Comparison of ENCODE assay signal across 8 mouse cellular contexts in the genomic region with DNA sequence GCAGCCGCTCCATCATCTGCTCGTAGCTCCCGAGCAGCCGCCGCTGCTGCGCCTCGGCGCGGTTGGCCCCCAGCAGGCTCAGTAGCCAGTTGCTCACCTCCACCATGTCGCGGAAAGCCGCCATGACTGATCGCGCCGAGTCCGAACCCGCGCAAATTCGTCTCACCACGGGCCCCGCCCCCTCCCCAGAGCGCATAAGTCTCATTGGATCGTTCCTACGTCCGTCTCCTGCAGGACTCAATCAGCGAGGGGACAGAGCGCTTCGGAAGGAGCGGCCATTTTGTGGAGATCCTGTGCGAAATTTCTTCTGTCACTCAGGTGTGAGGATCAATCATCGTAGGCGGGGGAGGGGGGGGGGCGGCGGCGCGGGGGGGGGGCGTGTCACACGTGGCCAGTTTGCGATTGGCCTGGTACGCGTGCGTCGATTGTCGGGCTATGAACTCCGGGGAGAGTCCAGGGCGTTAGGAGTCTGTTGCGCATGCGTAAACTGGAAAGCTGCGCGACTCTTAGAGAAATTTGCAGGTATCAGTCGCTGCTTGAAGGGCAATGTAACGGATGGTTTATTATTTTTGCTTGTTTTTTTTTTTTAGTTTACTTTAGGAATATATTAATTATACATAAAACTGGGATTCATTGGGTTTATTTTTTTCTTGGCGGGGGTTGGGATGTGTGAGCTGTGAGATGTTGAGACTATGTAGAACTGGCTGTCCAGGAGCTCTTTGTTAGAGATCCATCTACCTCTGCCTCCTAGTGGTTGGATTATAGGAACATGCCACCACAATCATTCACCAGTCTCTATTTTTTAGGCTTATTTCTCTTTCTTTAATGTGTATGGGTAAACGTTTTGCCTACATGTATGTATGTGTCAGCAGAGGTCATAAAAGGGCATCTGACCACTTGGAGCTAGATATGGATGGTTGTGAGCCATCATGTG. TPM values are rescaled to one million over a fixed set of nuclear protein-coding genes. Genes with fewer than 3 reads are reported as not detected.
A peak's percentile ranks its signal among the peaks of the same experiment; 100 is the strongest.
DNase-seq lines count a peak whose midpoint lies in the region; ATAC-seq and TF ChIP-seq lines count a peak whose summit lies in the region.

Spc24 (minus strand) TSS at position 149 of the 934 bp plus-strand sequence.

- H3K4me3 ChIP-seq in hindbrain, embryonic 13.5 days: peak within 1 kb of the TSS; percentile 70

- CTCF ChIA-PET in Patski (lab: Charles Lee): interaction anchor here (0.7 to 2.6 kb wide), 17 partner anchors 8 to 194 kb away, joined by 3 to 13 read pairs (median 4); partner anchors contain the start of gene Kank2

- TF ChIP-seq CTCF in Patski (IDR thresholded peaks at IDR 0.05): no peak

- peak within 1 kb of the TSS; percentile 68 for H3K9ac ChIP-seq in hindbrain, embryonic 13.5 days

- peak within 1 kb of the TSS; percentile 83 for H3K27ac ChIP-seq in hindbrain, embryonic 13.5 days

- H3K27me3 ChIP-seq in Patski: no peaks in the 10 kb centered on the region
- no peaks in the 10 kb centered on the region for H3K27me3 ChIP-seq in hindbrain, embryonic 13.5 days

- POLR2A ChIA-PET in Patski (lab: Charles Lee): interaction anchor here (0.9 to 1.3 kb wide), 3 partner anchors 9 to 35 kb away, joined by 3 to 4 read pairs (median 3); no protein-coding TSS in a partner anchor

- peak; percentile 84 for ATAC-seq in Patski
- ATAC-seq in hindbrain, embryonic 13.5 days (ENCODE audit: low FRiP score): peak; percentile 98

- in situ Hi-C loops in Patski (cut with MboI; ENCODE audit: low pct_unique_long_range_greater_than_20kb): no loop called here

- DNase-seq in Patski (ENCODE audit: low read depth, low spot score): peak; percentile 77
- peak; percentile 98 to 99 for DNase-seq in cerebellum, postnatal 14 days
- peak; percentile 92 to 95 for DNase-seq in frontal cortex, postnatal 14 days (ENCODE audit: low spot score in 2 of 2)
- DNase-seq in layer of hippocampus, postnatal 25 days (ENCODE audit: extremely low spot score in 1 of 2, low spot score in 1 of 2): peak; percentile 87 to 94
- peak; percentile 97 for DNase-seq in lung, postnatal 25 days (ENCODE audit: low spot score)
- peak; percentile 98 for DNase-seq in retina, embryonic 14.5 days (ENCODE audit: low spot score)
- DNase-seq in thymus, postnatal 4 days: peak; percentile 96

- peaks cover 14% of the 10 kb centered on the region for H3K4me1 ChIP-seq in hindbrain, embryonic 13.5 days (replicated peaks)

- peak within 1 kb of the TSS; percentile 90 for H3K4me2 ChIP-seq in hindbrain, embryonic 13.5 days

- WGBS in hindbrain, embryonic 13.5 days: under 1% methylated on average over 52 of the region's 54 CpGs

- no peaks in the 10 kb centered on the region for H3K36me3 ChIP-seq in hindbrain, embryonic 13.5 days

- no peaks in the 10 kb centered on the region for H3K9me3 ChIP-seq in hindbrain, embryonic 13.5 days

RNA-seq across cellular contexts. Expression of gene Spc24, which starts in this region (rescaled TPM):
- polyA plus RNA-seq in Patski (2021): 38.3 TPM
- 22.0 and 26.4 TPM in 2 replicates for polyA plus RNA-seq in hindbrain, embryonic 13.5 days (2015; fragmentation: Nextera tagmentation; extraction: Ambion mirVana)
- 1 to 10 TPM; 1.1 to 2.5 TPM for total RNA-seq in layer of hippocampus, postnatal 25 days (2021)

Comparison
In these comparisons a context has a peak if more than half of its experiments do, and no peak if none do; other contexts are left out.
1. Peak in every context shown above with its lines: DNase-seq, ATAC-seq, H3K4me3 ChIP-seq and H3K27ac ChIP-seq.